Mouse (Mus musculus): Measurements from ENCODE around the gene Abl1.
"Not testable (repeated sequence)": the region's sequence is repeated elsewhere in the genome, so short reads cannot be mapped to it uniquely, and the experiment has no call there.

Gene Abl1

DNA sequence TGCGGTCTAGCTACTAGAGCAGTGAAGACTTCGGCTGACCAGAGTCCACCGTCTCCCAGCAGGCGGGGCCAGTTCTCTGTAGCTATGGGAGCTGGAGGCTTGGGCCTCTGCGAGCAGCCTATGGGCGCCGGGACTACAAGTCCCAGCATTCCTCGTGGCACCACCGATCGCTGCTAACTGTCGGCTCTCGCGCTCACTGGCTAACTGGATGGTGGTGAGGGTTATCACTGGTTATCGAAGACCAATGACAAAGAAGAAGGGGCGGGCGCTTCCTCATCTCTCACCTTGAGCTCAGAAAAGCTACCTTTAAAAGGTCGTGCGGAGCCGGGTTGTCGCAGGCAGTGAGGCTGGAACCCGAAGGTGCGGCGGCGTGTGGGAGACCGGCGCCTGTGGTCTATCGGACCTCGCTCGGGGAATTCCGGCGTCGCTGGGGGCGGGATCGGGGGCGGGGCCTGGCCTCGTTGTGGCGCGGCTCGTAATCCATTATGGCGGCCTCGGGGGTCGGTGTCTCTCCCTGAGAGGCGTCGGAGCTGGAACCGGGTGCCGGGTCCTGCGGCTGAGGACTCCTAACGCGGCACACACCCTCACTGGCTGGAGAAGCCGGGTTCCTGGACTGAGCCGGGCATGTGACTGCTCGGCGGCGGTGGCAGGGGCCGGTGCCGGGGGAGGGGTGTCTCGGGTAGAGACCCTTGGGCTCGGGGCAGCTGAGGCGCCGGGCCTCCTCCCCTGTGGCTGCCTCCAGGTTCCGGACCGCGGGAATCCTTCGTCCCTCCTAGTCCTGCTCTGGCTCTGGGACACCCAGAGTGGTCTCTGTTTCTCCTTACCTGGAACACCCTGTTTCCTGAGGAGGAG is at the start of gene Abl1:
Gene Abl1 (plus strand): TSS at position 303 of the 852 bp plus-strand sequence.
- DNase-seq (ENCODE audit: low read depth): peak; percentile 94

GRCm38 (mm10) chr2:31638581-31639465 is 49.4 kb upstream of the Abl1 start:
- no peak for DNase-seq (ENCODE audit: low read depth)

DNA sequence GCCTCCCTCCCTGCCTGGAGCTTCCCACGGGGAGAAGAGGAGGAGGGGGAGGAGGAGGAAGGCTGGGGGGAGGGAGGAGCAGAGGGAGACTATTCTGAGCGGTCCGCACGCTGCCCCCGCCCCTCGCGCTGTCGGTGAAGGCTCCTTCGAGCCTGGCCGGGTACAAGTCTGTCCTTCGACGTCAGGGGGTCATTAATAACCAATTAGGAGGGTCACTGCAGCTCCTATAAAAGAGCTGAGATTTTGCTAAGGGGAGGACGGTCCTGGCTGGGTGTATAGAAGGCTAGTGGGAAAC is 48.8 kb upstream of the Abl1 start:
- no peak for DNase-seq (ENCODE audit: low read depth)

DNA sequence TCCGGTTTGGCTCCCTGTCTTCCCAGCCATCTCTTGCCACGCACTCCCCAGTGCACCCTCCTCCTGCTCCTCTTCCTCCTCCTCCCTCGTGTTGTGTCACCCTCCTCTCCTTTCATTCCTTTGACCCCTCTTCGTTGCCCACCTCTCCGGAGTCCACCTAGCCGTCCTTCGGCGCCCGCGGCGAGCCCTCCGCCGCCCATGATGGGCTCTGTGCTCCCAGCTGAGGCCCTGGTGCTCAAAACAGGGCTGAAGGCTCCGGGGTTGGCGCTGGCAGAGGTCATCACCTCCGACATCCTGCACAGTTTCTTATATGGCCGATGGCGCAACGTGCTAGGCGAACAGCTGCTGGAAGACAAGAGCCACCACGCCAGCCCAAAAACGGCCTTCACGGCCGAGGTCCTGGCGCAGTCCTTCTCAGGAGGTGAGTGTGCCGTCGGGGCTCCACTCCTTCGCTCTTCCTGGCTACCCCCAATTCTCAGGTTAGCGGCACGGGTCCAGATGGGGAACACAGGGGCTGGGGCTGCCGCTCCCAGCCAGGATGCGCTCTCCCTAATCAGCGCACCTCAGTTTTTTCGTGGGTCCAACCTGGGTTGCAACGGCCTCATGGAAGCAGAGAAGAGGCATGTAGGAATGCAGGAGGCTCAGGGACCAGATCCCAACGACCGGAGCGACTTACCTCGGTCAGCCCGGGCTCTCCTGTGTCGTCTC is 48.1 kb upstream of the Abl1 start, which contains the start of gene Prdm12:
Gene Prdm12 (plus strand): TSS at position 137 of the 708 bp plus-strand sequence.
- DNase-seq (ENCODE audit: low read depth): no peak

- DNase-seq (ENCODE audit: low read depth): no peak
Observed at GRCm38 (mm10) chr2:31640609-31641507, 47.3 kb upstream of the Abl1 start.

DNA sequence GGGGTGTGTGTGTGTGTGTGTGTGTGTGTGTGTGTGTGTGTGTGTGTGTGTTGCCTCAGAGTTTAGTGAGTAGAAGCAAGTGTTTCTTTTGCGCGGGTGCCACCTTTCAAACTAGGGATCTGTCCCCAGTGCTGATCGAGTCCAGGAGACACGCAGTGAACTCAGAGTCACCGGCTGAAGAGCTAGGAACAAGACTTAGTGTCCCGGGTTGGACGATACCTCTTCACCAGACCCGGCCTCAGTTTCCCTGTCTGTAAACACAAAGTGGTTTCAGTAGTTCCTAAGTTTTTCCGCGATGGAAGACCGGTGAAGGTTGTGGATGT is 46.7 kb upstream of the Abl1 start:
- no peak for DNase-seq (ENCODE audit: low read depth)

DNA sequence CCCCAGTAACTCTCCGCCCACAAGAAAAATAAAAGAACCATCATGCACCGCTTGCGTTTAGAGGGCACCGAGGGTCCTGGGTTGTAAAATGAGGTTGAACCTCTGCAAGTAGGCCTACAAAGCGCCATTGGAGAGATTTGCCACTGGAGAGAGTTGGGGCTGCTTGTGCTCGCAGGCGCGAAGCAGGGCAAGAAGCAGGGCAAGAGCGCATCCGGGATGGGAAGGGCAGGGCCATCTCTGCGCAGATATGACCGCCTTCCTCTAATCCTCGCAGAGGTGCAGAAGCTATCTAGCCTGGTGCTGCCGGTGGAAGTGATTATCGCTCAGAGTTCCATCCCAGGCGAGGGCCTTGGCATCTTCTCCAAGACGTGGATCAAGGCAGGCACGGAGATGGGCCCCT is 46.2 kb upstream of the Abl1 start:
- no peak for DNase-seq (ENCODE audit: low read depth)

GRCm38 (mm10) chr2:31653971-31654853 is 34.0 kb upstream of the Abl1 start:
- DNase-seq (ENCODE audit: low read depth): no peak

- DNase-seq (ENCODE audit: low read depth): no peak
Observed at GRCm38 (mm10) chr2:31654854-31655559, 33.2 kb upstream of the Abl1 start.

- no peak for DNase-seq (ENCODE audit: low read depth)
Observed at GRCm38 (mm10) chr2:31656374-31656773, 31.8 kb upstream of the Abl1 start.

- no peak for DNase-seq (ENCODE audit: low read depth)
Observed at GRCm38 (mm10) chr2:31662939-31663803, 25.0 kb upstream of the Abl1 start.

- DNase-seq (ENCODE audit: low read depth): no peak
Observed at GRCm38 (mm10) chr2:31663804-31664180, 24.4 kb upstream of the Abl1 start.

- DNase-seq (ENCODE audit: low read depth): no peak
Observed at GRCm38 (mm10) chr2:31667332-31667731, 20.8 kb upstream of the Abl1 start.

- DNase-seq (ENCODE audit: low read depth): peak; percentile 97
Observed at GRCm38 (mm10) chr2:31670551-31671035, 17.6 kb upstream of the Abl1 start, which contains the start of gene Exosc2. Gene Exosc2 (plus strand): TSS chr2:31670715.

- no peak for DNase-seq (ENCODE audit: low read depth)
Observed at GRCm38 (mm10) chr2:31678641-31679040, 9.5 kb upstream of the Abl1 start.

GRCm38 (mm10) chr2:31681051-31681707 is 7.0 kb upstream of the Abl1 start:
- DNase-seq (ENCODE audit: low read depth): not testable (repeated sequence)

GRCm38 (mm10) chr2:31681731-31682235 is 6.4 kb upstream of the Abl1 start:
- DNase-seq (ENCODE audit: low read depth): no peak

GRCm38 (mm10) chr2:31683666-31684065 is 4.5 kb upstream of the Abl1 start:
- DNase-seq (ENCODE audit: low read depth): peak; percentile 66
